Mouse (Mus musculus): ENCODE measurements around the gene Gm5767.

The Gm5767 gene

GRCm38 (mm10) chr16:8670041-8671035 is 10.2 kb upstream of the Gm5767 start:
- peak; percentile 44 for DNase-seq (ENCODE audit: low read depth, low spot score)

- DNase-seq (ENCODE audit: low read depth, low spot score) = peak; percentile 95
These were observed 8.8 kb upstream of the Gm5767 start, which contains the start of gene Carhsp1 for GRCm38 (mm10) chr16:8671551-8672349. Gene Carhsp1, minus strand, starts transcription at chr16:8672155.

- no peak for DNase-seq (ENCODE audit: low read depth, low spot score)
These were observed 8.3 kb upstream of the Gm5767 start for GRCm38 (mm10) chr16:8672350-8672687.

DNA sequence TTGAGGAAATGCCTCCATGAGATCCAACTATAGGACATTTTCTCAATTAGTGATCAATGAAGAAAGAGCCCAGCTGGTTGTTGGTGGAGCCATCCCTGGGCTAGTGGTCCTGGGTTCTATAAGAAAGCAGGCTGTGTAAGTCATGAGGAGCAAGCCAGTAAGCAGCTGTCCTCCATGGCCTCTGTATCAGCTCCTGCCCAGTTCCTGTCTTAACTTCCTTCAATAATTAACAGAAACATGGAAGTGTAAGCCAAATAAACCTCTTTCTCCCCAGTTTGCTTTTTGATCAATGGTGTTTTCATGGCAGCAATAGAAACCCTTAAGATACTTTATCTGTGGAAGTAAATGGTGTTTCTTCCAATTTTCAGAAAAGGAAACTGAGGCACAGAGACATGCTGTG is 7.8 kb upstream of the Gm5767 start:
- no peak for DNase-seq (ENCODE audit: low read depth, low spot score)

DNA sequence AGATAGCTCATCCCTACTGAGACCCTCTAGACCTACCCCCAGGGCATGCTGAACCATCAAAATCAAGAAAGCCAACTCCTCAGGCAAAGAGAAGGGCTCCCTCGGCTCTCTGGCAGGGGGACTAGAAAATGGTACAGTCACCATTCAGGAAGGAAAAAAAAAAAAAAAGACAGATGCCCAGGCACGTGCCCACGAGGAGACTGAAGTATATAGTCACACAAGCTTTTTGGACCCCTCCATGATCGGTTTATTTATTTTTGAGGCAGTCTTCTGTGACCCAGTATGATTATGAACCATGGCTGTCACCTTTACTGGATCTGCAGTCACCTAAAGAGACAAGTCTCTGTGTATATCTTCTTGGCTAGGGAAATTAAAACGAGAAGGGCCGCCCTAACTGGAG is 7.2 kb upstream of the Gm5767 start:
- no peak for DNase-seq (ENCODE audit: low read depth, low spot score)

- DNase-seq (ENCODE audit: low read depth, low spot score) = peak; percentile 81
These were observed 6.4 kb upstream of the Gm5767 start for GRCm38 (mm10) chr16:8674165-8674564.

GRCm38 (mm10) chr16:8675559-8675958 is 5.0 kb upstream of the Gm5767 start:
- DNase-seq (ENCODE audit: low read depth, low spot score) = no peak

DNA sequence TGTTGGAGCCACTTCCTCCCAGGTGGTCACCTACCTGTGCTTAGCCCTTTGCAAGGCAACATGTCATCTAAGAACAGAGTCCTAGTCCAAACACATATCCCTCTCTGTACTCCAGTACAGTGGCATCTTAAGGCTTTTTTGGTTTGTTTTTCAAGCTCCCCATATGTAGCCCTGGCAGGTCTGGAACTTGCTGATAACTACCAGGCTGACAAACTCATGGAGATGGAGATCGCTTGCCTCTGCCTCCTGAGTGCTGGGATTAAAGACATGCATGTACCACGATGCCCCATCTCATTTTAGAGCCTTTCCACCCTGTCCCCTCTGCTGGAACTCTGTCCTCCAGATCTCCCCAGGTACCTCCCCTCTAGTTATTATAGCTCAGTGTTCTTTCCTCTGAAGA is 4.3 kb upstream of the Gm5767 start:
- no peak for DNase-seq (ENCODE audit: low read depth, low spot score)

DNA sequence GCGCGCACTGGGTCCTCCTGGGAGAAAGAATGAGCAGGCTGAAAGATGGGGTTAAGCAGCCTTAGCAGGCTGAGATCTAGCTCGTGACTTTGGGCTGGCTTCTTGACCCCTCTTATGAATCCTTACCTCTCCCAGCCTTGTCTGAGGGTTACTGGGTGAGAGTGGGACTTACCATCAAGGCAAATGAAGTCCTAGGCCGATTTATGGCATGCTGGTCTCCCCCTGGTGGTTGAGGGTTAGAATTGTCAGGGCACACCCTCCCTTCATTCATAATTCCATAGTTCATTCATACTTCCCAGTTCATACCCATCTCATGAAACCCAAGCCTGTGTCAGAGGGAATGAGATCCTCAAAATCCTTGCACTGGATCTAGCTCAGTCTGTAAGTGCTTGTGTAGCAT is 3.8 kb upstream of the Gm5767 start:
- DNase-seq (ENCODE audit: low read depth, low spot score) = peak; percentile 82

- no peak for DNase-seq (ENCODE audit: low read depth, low spot score)
These were observed 2.5 kb upstream of the Gm5767 start for GRCm38 (mm10) chr16:8678035-8678434.

GRCm38 (mm10) chr16:8678676-8679075 is 1.9 kb upstream of the Gm5767 start:
- DNase-seq (ENCODE audit: low read depth, low spot score) = no peak

- DNase-seq (ENCODE audit: low read depth, low spot score) = no peak
These were observed 790 bp upstream of the Gm5767 start for GRCm38 (mm10) chr16:8679780-8680179.

- no peak for DNase-seq (ENCODE audit: low read depth, low spot score)
These were observed 4.5 kb downstream of the Gm5767 start for GRCm38 (mm10) chr16:8685087-8685486.

DNA sequence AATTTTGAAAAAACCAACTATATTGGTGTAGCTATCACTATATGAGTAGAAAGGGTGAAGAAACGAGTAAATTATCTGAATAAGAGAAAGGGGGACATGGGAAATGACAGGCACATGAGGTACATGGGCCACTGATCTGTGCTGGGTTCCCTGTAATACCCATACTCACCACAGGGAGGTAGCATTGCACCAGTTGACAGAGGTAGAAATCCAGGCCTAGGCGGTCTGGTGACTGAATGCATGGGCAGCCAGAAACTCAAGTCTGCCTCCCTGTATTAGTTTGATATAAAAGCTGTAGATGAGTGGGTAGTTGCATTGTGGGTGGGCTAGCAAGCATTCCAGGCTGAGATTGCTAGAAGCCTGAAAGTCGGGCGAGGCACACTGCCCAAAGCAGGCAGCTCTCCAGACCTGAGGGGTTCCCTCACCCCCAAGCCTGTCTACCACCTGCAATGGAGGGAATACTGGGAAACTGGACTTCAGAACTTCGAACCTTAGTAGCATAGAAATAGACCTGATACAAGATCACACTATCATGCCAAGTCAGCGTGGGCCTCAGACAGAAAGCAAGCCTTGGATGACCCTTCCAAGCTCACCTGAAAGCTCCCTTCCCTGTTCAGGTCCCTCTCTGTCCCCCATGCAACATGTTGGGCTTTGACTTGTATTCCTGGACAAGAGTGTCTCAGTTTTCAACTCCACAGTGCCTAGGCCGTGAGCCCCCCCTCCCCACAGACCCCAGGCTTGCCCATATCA is 5.7 kb downstream of the Gm5767 start:
- DNase-seq (ENCODE audit: low read depth, low spot score) = peak; percentile 89

DNA sequence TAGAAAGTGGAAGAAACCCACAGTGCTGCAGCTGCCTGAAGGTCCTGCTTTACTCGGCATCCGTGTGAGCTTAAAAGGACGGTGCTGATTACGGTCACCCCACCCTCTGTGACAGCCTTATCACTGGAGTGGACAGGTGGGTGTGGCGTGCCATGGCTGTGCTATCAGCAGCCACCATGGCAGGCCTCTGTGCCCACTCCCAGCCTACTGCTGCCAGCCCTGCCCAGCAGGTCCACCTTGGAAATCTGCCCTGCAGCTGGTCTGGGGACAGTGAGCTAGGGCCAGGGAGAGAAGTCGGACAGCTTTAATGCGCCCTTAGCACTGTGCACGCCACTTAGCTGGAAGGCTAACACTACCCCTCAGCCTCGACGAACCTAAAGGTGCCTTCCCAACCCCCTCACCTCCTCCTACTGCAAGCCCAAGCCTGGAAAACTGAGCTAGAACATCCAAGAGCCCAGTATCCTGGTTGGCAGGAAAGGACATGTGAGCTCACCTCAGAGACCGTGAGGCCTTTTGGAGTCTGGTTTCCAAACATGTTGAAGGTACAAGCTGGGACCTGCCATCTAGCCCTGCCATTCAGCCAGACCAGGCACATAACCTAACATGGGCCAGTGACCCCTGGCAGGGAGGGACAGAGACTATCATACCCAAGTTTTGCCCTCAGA is 6.4 kb downstream of the Gm5767 start:
- no peak for DNase-seq (ENCODE audit: low read depth, low spot score)

DNA sequence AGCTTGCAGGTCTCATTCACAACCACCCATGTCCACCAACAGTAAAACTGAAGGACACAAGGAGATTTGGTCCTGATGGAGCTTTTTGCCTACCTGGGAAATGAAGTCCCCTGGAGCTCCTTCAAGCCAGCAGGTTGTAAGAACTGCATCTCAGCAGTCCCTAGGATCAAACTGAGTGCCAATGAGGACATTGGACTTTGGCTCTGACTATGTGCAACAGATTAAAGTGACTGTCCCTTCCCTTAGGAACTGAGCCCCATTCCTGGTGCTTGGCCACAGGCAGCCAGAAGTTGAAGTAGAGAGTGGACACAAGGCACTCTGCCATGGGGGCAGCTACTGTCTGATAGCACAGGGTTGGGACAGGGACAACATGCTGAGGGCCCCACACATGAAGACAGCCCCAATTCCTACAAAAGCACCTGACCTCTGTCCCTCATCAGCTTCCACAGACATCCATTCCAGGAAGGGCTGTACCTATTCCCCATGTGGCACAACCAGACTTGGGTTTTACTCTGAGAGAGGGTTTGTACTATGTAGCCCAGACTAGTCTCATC is 7.1 kb downstream of the Gm5767 start:
- no peak for DNase-seq (ENCODE audit: low read depth, low spot score)

DNA sequence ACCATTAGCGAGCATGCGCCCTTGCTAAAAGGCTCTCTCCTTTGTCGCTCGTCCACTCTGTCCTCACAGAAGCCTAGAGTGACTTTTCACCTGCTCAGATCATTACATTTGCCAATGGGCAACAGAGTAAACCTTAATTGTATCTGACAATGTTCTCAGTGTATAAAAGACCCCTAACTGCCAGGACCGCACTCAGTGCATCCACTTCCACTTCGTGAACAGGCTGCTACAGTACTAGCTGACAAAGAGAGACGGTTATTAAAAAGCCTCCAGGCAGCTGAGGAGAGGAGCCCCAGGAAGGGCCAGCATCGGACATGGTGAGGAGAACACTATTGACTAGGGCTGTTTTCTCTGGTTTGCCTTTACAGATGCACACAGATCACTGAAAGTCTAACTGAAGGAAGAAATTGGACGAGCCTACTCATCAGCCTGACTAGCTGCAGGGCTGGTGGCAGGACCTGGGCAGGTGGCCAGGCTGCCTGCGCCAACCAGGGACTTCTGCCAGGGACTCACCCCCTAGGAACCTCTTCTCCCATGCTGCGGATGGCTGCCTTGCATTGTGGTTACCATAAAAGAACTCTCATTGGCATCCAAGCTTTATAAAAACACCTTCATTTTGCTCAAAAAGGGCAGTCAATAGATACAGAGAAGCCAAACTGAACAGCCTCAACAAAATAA is 9.5 kb downstream of the Gm5767 start:
- no peak for DNase-seq (ENCODE audit: low read depth, low spot score)

DNA sequence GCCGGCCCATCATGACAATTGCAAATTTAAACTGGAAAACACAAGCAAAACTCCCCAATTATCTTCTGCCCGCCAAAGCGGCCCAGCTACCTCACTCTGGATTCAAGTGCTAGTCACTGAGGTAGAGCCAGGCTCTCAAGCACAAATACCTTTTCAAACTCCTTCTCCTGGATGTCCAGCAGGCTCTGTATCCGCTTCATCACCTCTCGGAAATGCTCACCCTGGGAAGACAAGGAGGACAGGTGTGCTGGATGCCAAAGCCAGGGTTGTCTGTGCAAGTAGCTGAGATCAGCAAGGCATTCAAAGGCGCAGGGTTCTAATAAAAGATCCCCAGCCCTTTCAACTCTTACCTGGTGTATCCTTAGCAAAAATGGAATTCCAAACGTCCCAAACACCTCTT is 10.6 kb downstream of the Gm5767 start:
- no peak for DNase-seq (ENCODE audit: low read depth, low spot score)

- DNase-seq (ENCODE audit: low read depth, low spot score) = no peak
These were observed 19.0 kb downstream of the Gm5767 start for GRCm38 (mm10) chr16:8699556-8699955.

GRCm38 (mm10) chr16:8700586-8700985 is 20.0 kb downstream of the Gm5767 start:
- no peak for DNase-seq (ENCODE audit: low read depth, low spot score)

Data from 3T3-L1 (cell line).